Comparison of ENCODE assay signal across 12 mouse cellular contexts in the genomic region with DNA sequence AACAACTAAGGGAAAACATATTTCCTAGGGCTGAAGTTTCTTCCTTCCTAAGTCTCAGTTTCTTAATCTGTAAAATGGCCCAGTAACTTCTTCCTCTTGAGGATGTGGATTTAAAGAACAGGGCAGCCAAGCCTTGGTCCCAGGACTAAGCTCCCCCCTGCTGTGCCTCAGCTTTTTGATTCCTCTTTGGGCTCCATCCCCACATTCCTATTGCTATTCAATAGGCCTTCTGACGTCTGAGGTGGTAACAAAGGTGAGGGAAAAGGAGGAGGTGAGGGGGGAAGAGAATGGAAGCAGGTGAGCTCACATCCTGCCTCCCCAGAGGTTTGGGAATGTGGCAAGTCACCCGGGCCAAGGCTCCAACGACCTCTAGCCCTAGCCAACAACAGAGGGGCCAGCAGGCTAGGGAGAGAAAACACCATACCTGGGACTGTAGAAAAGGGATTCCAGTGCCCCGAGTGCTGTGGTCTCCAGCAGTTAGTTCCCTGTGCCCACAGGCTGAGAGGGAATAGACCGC. TPM values are rescaled to one million over a fixed set of nuclear protein-coding genes. Genes with fewer than 3 reads are reported as not detected.
DNase-seq lines count a peak whose midpoint lies in the region; ATAC-seq and TF ChIP-seq lines count a peak whose summit lies in the region.
"Had no signal": no experiment of that assay in that cellular context is flagged by ENCODE, and none has a peak within 500 bp of the region (broad histone marks: within the 10 kb centered on the region; RNA-seq: fewer than 3 reads in every experiment).

No protein-coding gene starts in this region.

- no peaks in the 10 kb centered on the region for H3K27me3 ChIP-seq in hindbrain, embryonic 10.5 days (ENCODE audit: insufficient read depth, poor library complexity, severe bottlenecking)
- H3K27me3 ChIP-seq in hindbrain, embryonic 11.5 days (ENCODE audit: control insufficient read depth, insufficient read depth, low read length), result no peaks in the 10 kb centered on the region
- H3K27me3 ChIP-seq in E14TG2a.4 (ENCODE audit: insufficient read depth, low read length), result 0 out of 2 replicates have a peak, but pooled peaks cover 2% of the 10 kb centered on the region
- H3K27me3 ChIP-seq in liver, embryonic 12.5 days (replicated peaks), result no peaks in the 10 kb centered on the region
- H3K27me3 ChIP-seq: hindbrain, embryonic 15.5 days had no signal

- H3K27ac ChIP-seq in hindbrain, embryonic 10.5 days, result peak overlapping the region; percentile 41
- no peak overlapping the region for H3K27ac ChIP-seq in hindbrain, embryonic 11.5 days (ENCODE audit: low read depth, low read length)
- peak overlapping the region; percentile 45 for H3K27ac ChIP-seq in brown adipose tissue, adult 24 weeks (replicated peaks; ENCODE audit: low read depth, low read length)
- peak overlapping the region; percentile 72; the same call in 1 of the 2 replicates for H3K27ac ChIP-seq in liver, embryonic 12.5 days
- H3K27ac ChIP-seq: hindbrain, embryonic 15.5 days; macrophage had no signal

- H3K4me1 ChIP-seq in hindbrain, embryonic 10.5 days (replicated peaks), result peaks cover 98% of the 10 kb centered on the region
- peaks cover 13% of the 10 kb centered on the region for H3K4me1 ChIP-seq in hindbrain, embryonic 11.5 days (replicated peaks; ENCODE audit: control insufficient read depth, insufficient read depth, low read length)
- peaks cover 99% of the 10 kb centered on the region for H3K4me1 ChIP-seq in E14TG2a.4 (replicated peaks; ENCODE audit: low read depth, low read length)
- H3K4me1 ChIP-seq in brown adipose tissue, adult 24 weeks (ENCODE audit: control insufficient read depth, insufficient read depth, insufficient read length, low read length), result peaks cover 60% of the 10 kb centered on the region
- H3K4me1 ChIP-seq in liver, embryonic 12.5 days, result peaks cover 91% of the 10 kb centered on the region

- 40% methylated on average over 5 of the region's 5 CpGs for WGBS in hindbrain, embryonic 10.5 days
- WGBS in hindbrain, embryonic 11.5 days, result 39% methylated on average over 5 of the region's 5 CpGs
- WGBS in liver, embryonic 12.5 days (ENCODE audit: insufficient replicate concordance), result 43% methylated on average over 5 of the region's 5 CpGs

- no peak for TF ChIP-seq CTCF in E14TG2a.4 (conservative IDR thresholded peaks at IDR 0.05; ENCODE audit: low read length)

- H3K9ac ChIP-seq in hindbrain, embryonic 11.5 days (ENCODE audit: low read depth, low read length), result no peak overlapping the region
- H3K9ac ChIP-seq in liver, embryonic 12.5 days, result no peak overlapping the region
- H3K9ac ChIP-seq: hindbrain, embryonic 15.5 days had no signal

- H3K4me3 ChIP-seq in hindbrain, embryonic 10.5 days, result no peak overlapping the region
- no peak overlapping the region for H3K4me3 ChIP-seq in hindbrain, embryonic 11.5 days (ENCODE audit: low read depth, low read length)
- H3K4me3 ChIP-seq in E14TG2a.4 (replicated peaks; ENCODE audit: low read length), result peak overlapping the region; percentile 74
- H3K4me3 ChIP-seq in brown adipose tissue, adult 24 weeks (ENCODE audit: insufficient read depth, low read depth, low read length), result no peak overlapping the region
- H3K4me3 ChIP-seq in liver, embryonic 12.5 days, result no peak overlapping the region
- H3K4me3 ChIP-seq: hindbrain, embryonic 15.5 days had no signal

- ATAC-seq in hindbrain, embryonic 11.5 days (ENCODE audit: low FRiP score), result no peak
- ATAC-seq in liver, embryonic 12.5 days, result no peak

- H3K9me3 ChIP-seq in hindbrain, embryonic 10.5 days, result no peaks in the 10 kb centered on the region
- H3K9me3 ChIP-seq in hindbrain, embryonic 11.5 days (ENCODE audit: control insufficient read depth, low read length), result no peaks in the 10 kb centered on the region
- no peaks in the 10 kb centered on the region for H3K9me3 ChIP-seq in E14TG2a.4 (ENCODE audit: low read length)
- no peaks in the 10 kb centered on the region for H3K9me3 ChIP-seq in liver, embryonic 12.5 days (replicated peaks)
- H3K9me3 ChIP-seq: hindbrain, embryonic 15.5 days had no signal

- peaks cover 25% of the 10 kb centered on the region for H3K36me3 ChIP-seq in hindbrain, embryonic 10.5 days
- H3K36me3 ChIP-seq in hindbrain, embryonic 11.5 days (ENCODE audit: control insufficient read depth, insufficient read depth, low read length), result peaks cover 2% of the 10 kb centered on the region; the same call in 1 of the 2 replicates
- H3K36me3 ChIP-seq in E14TG2a.4 (ENCODE audit: insufficient read depth, low read length), result peaks cover 21% of the 10 kb centered on the region
- H3K36me3 ChIP-seq in liver, embryonic 12.5 days, result peaks cover 20% of the 10 kb centered on the region
- H3K36me3 ChIP-seq: hindbrain, embryonic 15.5 days had no signal

- H3K4me2 ChIP-seq in hindbrain, embryonic 11.5 days (replicated peaks; ENCODE audit: low read depth, low read length), result no peak overlapping the region
- peak overlapping the region; percentile 46; the same call in 1 of the 2 replicates for H3K4me2 ChIP-seq in liver, embryonic 12.5 days
- H3K4me2 ChIP-seq: hindbrain, embryonic 15.5 days had no signal

- DNase-seq in hindbrain, embryonic 10.5 days (ENCODE audit: low spot score), result no peak
- DNase-seq in hindbrain, embryonic 11.5 days (ENCODE audit: low spot score), result no peak
- DNase-seq in ovary, postnatal 10 days (ENCODE audit: low spot score), result no peak
- no peak for DNase-seq in c-Kit-positive CD71-positive TER-119-positive erythroid progenitor cells, embryonic 14.5 days (ENCODE audit: low spot score)
- no peak for DNase-seq in right cerebral cortex, adult 2 months (ENCODE audit: low spot score in 2 of 2)
- DNase-seq: cerebellum, adult 11 months; right cerebral cortex, adult 18-20 months had no signal

RNA-seq across cellular contexts. Expression of gene Ccdc88c, which starts 12.4 kb away (rescaled TPM):
- 13.3 and 17.6 TPM in 2 replicates for polyA plus RNA-seq in hindbrain, embryonic 10.5 days (2016; fragmentation: Nextera tagmentation; extraction: Ambion mirVana)
- polyA plus RNA-seq in hindbrain, embryonic 11.5 days (2014; fragmentation: Nextera tagmentation; extraction: Ambion mirVana), result 11.6 and 14.1 TPM in 2 replicates
- 2.2 and 4.0 TPM in 2 replicates for polyA plus RNA-seq in brown adipose tissue, adult 24 weeks (2012; ENCODE audit: insufficient read depth, insufficient read length, missing spikeins)
- polyA plus RNA-seq in liver, embryonic 12.5 days (2016; fragmentation: Nextera tagmentation; extraction: Ambion mirVana), result 8.4 and 9.6 TPM in 2 replicates
